12 mouse cellular contexts compared by ENCODE assay signal in genomic region chr5:122291553-122292339, GRCm38 (mm10). TPM values are rescaled to one million over a fixed set of nuclear protein-coding genes. Genes with fewer than 3 reads are reported as not detected.
DNase-seq lines count a peak whose midpoint lies in the region; ATAC-seq and TF ChIP-seq lines count a peak whose summit lies in the region.
"Had no signal": no experiment of that assay in that cellular context is flagged by ENCODE, and none has a peak within 500 bp of the region (broad histone marks: within the 10 kb centered on the region; RNA-seq: fewer than 3 reads in every experiment).

No protein-coding gene starts in this region.

- peaks cover 13% of the 10 kb centered on the region for H3K36me3 ChIP-seq in heart, adult 2 months (ENCODE audit: control insufficient read depth, insufficient read depth, low read length)
- H3K36me3 ChIP-seq in lung, embryonic 14.5 days (ENCODE audit: insufficient read depth), result 0 out of 2 replicates have a peak, but pooled peaks cover 5% of the 10 kb centered on the region
- no peaks in the 10 kb centered on the region for H3K36me3 ChIP-seq in intestine, embryonic 16.5 days (ENCODE audit: control insufficient read depth, insufficient read depth, low read length)

- no peaks in the 10 kb centered on the region for H3K9me3 ChIP-seq in lung, embryonic 14.5 days (ENCODE audit: low read depth, low read length)
- H3K9me3 ChIP-seq in intestine, embryonic 16.5 days (ENCODE audit: control insufficient read depth, low read length), result no peaks in the 10 kb centered on the region
- H3K9me3 ChIP-seq: forebrain, embryonic 15.5 days had no signal

- intact Hi-C loops in heart, adult 2 months (cut with DNase I), result loop anchor here (2.0 kb wide), 1 partner anchor 23 kb away; no protein-coding TSS in a partner anchor

- no peak for TF ChIP-seq POLR2A in heart, adult 2 months (IDR thresholded peaks at IDR 0.05; ENCODE audit: insufficient read depth, low read depth, low read length)

- no peak for TF ChIP-seq CTCF in heart, adult 2 months (IDR thresholded peaks at IDR 0.05)
- no peak for TF ChIP-seq CTCF in lung, embryonic 14.5 days (IDR thresholded peaks at IDR 0.05; ENCODE audit: low read depth)

- peaks cover 4% of the 10 kb centered on the region for H3K79me2 ChIP-seq in heart, adult 2 months (replicated peaks; ENCODE audit: control insufficient read depth, insufficient read depth, low read length)

- peak overlapping the region; percentile 45 for H3K27ac ChIP-seq in heart, adult 2 months
- 0 out of 2 replicates have a peak overlapping the region, but pooled peaks have one; percentile 21 for H3K27ac ChIP-seq in lung, embryonic 14.5 days (ENCODE audit: low read depth)
- H3K27ac ChIP-seq in intestine, embryonic 16.5 days (ENCODE audit: low read length), result peak overlapping the region; percentile 81
- H3K27ac ChIP-seq: forebrain, embryonic 15.5 days; hindbrain, embryonic 10.5 days had no signal

- H3K9ac ChIP-seq in heart, adult 2 months (ENCODE audit: low read depth, low read length), result peak overlapping the region; percentile 31; the same call in 1 of the 2 replicates
- no peak overlapping the region; the same call in 1 of the 2 replicates for H3K9ac ChIP-seq in lung, embryonic 14.5 days
- peak overlapping the region; percentile 50 for H3K9ac ChIP-seq in intestine, embryonic 16.5 days (ENCODE audit: low read depth, low read length)
- H3K9ac ChIP-seq: forebrain, embryonic 15.5 days had no signal

- H3K4me1 ChIP-seq in heart, adult 2 months (ENCODE audit: control insufficient read depth, insufficient read depth, low read length), result peaks cover 27% of the 10 kb centered on the region
- 0 out of 2 replicates have a peak, but pooled peaks cover 3% of the 10 kb centered on the region for H3K4me1 ChIP-seq in lung, embryonic 14.5 days (ENCODE audit: insufficient read depth)
- H3K4me1 ChIP-seq in intestine, embryonic 16.5 days (ENCODE audit: control insufficient read depth, insufficient read depth, low read length), result peaks cover 19% of the 10 kb centered on the region

- H3K27me3 ChIP-seq in heart, adult 2 months (ENCODE audit: control insufficient read depth, insufficient read depth, low read length), result no peaks in the 10 kb centered on the region
- H3K27me3 ChIP-seq in lung, embryonic 14.5 days (ENCODE audit: insufficient read depth, low read length), result no peaks in the 10 kb centered on the region
- H3K27me3 ChIP-seq in intestine, embryonic 16.5 days (replicated peaks; ENCODE audit: control insufficient read depth, insufficient read depth, low read length), result no peaks in the 10 kb centered on the region
- H3K27me3 ChIP-seq: forebrain, embryonic 15.5 days had no signal

- ATAC-seq in lung, embryonic 14.5 days (ENCODE audit: insufficient read depth), result no peak
- ATAC-seq in intestine, embryonic 16.5 days, result peak; percentile 62
- no peak for ATAC-seq in activated CD4-positive, CD25-positive, alpha-beta regulatory T cell, adult 4 months
- ATAC-seq: forebrain, embryonic 15.5 days had no signal

- WGBS in heart, adult 2 months, result 39% methylated on average over 17 of the region's 17 CpGs
- 52% methylated on average over 17 of the region's 17 CpGs for WGBS in lung, embryonic 14.5 days
- WGBS in intestine, embryonic 16.5 days, result 57% methylated on average over 17 of the region's 17 CpGs

- H3K4me3 ChIP-seq in heart, adult 2 months, result no peak overlapping the region
- no peak overlapping the region for H3K4me3 ChIP-seq in lung, embryonic 14.5 days (ENCODE audit: low read depth, low read length)
- H3K4me3 ChIP-seq in intestine, embryonic 16.5 days (ENCODE audit: low read length), result no peak overlapping the region
- H3K4me3 ChIP-seq: forebrain, embryonic 15.5 days; hindbrain, embryonic 10.5 days; myocyte had no signal

- no peak for DNase-seq in heart, adult 2 months
- no peak for DNase-seq in heart, adult 9 months (ENCODE audit: low spot score in 2 of 2)
- no peak for DNase-seq in lung, embryonic 14.5 days
- no peak for DNase-seq in lung, postnatal 14 days
- DNase-seq in naive thymus-derived CD4-positive, alpha-beta T cell, adult 2 months (ENCODE audit: low read depth), result peak; percentile 68
- DNase-seq in layer of hippocampus, adult 11-12 months (ENCODE audit: low spot score), result no peak
- DNase-seq: retina, postnatal 1 day had no signal

- no peak for TF ChIP-seq EP300 in heart, adult 2 months (IDR thresholded peaks at IDR 0.05; ENCODE audit: insufficient read depth, low read depth, low read length)

- no peak overlapping the region for H3K4me2 ChIP-seq in lung, embryonic 14.5 days
- H3K4me2 ChIP-seq in intestine, embryonic 16.5 days (ENCODE audit: low read depth, low read length), result peak overlapping the region; percentile 43
- H3K4me2 ChIP-seq: forebrain, embryonic 15.5 days had no signal

RNA-seq across cellular contexts. Expression of gene Pptc7, which starts 7.6 kb away (rescaled TPM):
- 100 to 1,000 TPM; 108 to 133 TPM for total RNA-seq in heart, adult 2 months (2021)
- 77.5 and 122 TPM in 2 replicates for polyA plus RNA-seq in heart, adult 2 months (2012; rRNA removed)
- polyA plus RNA-seq in lung, embryonic 14.5 days (2014; fragmentation: Nextera tagmentation; extraction: Ambion mirVana), result 9.5 and 10.1 TPM in 2 replicates
- 6.8 and 9.9 TPM in 2 replicates for polyA plus RNA-seq in intestine, embryonic 16.5 days (2015; fragmentation: Nextera tagmentation; extraction: Ambion mirVana)
- 10 to 100 TPM; 13.5 to 14.8 TPM for polyA plus RNA-seq in activated CD4-positive, CD25-positive, alpha-beta regulatory T cell, adult 4 months (2017; shearing (Covaris generic))

RNA-seq across cellular contexts. Expression of gene Tctn1, which starts 27.5 kb away (rescaled TPM):
- total RNA-seq in heart, adult 2 months (2021), result 1 to 10 TPM; 3.2 to 3.9 TPM
- 9.4 and 9.8 TPM in 2 replicates for polyA plus RNA-seq in heart, adult 2 months (2012; rRNA removed)
- 5.7 and 6.9 TPM in 2 replicates for polyA plus RNA-seq in lung, embryonic 14.5 days (2014; fragmentation: Nextera tagmentation; extraction: Ambion mirVana)
- 3.2 and 3.5 TPM in 2 replicates for polyA plus RNA-seq in intestine, embryonic 16.5 days (2015; fragmentation: Nextera tagmentation; extraction: Ambion mirVana)
- under 1 TPM; 0.75 to 0.96 TPM for polyA plus RNA-seq in activated CD4-positive, CD25-positive, alpha-beta regulatory T cell, adult 4 months (2017; shearing (Covaris generic))

Comparison
In these comparisons a context has a peak if more than half of its experiments do, and no peak if none do; other contexts are left out.
1. H3K27ac ChIP-seq: peak in every context shown above with its lines; median percentile 81 in intestine, embryonic 16.5 days; 45 in heart, adult 2 months; 21 in lung, embryonic 14.5 days.